Mouse (Mus musculus): Measurements from ENCODE around the gene Scube1. TPM values are rescaled to one million over a fixed set of nuclear protein-coding genes. Genes with fewer than 3 reads are reported as not detected.

Gene Scube1
- total and polyA plus RNA-seq, 3 experiments = 0.65 to 2.2 (median 1.3) TPM

DNA sequence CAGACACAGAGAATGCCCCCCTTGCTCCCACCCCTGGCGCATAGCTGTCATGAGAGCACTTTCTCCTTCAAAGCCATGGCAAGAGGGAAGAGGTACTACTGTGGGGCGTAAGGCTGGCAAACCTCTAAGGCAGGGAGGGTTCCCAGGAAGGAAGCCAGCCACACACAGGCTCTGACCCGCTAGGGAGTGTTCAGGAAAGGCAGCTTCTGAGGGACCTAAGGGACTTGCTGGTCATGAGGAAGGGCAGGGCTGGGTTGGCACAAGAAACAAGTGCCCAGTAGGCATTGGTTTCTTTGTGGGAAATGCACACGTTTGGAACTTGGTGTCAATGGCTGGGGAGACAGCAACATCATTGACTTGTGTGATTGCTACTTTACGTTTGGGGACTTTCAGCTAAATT, 158.8 kb downstream of the Scube1 start:
- Histone ChIP-seq H3K36me3 (ENCODE audit: control insufficient read depth, insufficient read depth, low read length) (no peaks in the 10 kb centered on the region), H3K79me2 (replicated peaks; ENCODE audit: control insufficient read depth, insufficient read depth, low read length) (no peaks in the 10 kb centered on the region), H3K4me3 (no peak overlapping the region), H3K9ac (ENCODE audit: low read depth, low read length) (no peak overlapping the region), H3K27me3 (ENCODE audit: control insufficient read depth, insufficient read depth, low read length) (no peaks in the 10 kb centered on the region), H3K27ac (no peak overlapping the region), H3K4me1 (ENCODE audit: control insufficient read depth, insufficient read depth, low read length) (peaks cover 9% of the 10 kb centered on the region)
- no peak for TF ChIP-seq CTCF (IDR thresholded peaks at IDR 0.05)
- TF ChIP-seq EP300 (IDR thresholded peaks at IDR 0.05; ENCODE audit: insufficient read depth, low read depth, low read length) = no peak
- TF ChIP-seq POLR2A (IDR thresholded peaks at IDR 0.05; ENCODE audit: insufficient read depth, low read depth, low read length) = no peak
- 68% methylated on average over 5 of the region's 5 CpGs for WGBS
- intact Hi-C loops (cut with DNase I) = loop anchor here (5.0 kb wide), 1 partner anchor 41 kb away; no protein-coding TSS in a partner anchor
- no peak for DNase-seq

DNA sequence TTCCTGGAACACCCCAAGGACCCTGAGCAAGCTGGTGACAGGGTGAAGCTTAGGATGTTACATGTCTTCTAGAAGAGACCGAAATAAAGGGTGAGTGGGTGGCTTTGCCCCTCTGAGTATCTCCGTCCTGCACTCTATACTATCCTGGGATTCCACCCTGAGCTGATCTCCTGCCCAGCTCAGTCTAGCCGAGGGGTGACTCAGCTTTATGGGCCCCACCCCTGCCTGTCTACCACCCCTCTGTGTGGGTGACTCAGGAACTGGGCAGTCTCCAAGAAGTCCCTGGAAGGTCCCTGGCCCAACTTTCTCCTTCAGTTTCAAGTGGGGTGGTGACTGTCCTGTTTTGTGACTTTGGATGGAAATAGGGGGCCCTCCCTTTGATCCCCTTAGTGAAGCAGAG, 159.4 kb downstream of the Scube1 start:
- Histone ChIP-seq H3K36me3 (ENCODE audit: control insufficient read depth, insufficient read depth, low read length) (no peaks in the 10 kb centered on the region), H3K4me1 (ENCODE audit: control insufficient read depth, insufficient read depth, low read length) (peaks cover 9% of the 10 kb centered on the region), H3K79me2 (replicated peaks; ENCODE audit: control insufficient read depth, insufficient read depth, low read length) (no peaks in the 10 kb centered on the region), H3K27me3 (ENCODE audit: control insufficient read depth, insufficient read depth, low read length) (no peaks in the 10 kb centered on the region), H3K4me3 (no peak overlapping the region), H3K27ac (peak overlapping the region; percentile 3; the same call in 1 of the 2 replicates), H3K9ac (ENCODE audit: low read depth, low read length) (no peak overlapping the region)
- TF ChIP-seq EP300 (IDR thresholded peaks at IDR 0.05; ENCODE audit: insufficient read depth, low read depth, low read length) (no peak), CTCF (IDR thresholded peaks at IDR 0.05) (no peak)
- intact Hi-C loops (cut with DNase I) = loop anchor here (5.0 kb wide), 1 partner anchor 42 kb away; no protein-coding TSS in a partner anchor
- peak; percentile 49 to 70 for DNase-seq
- WGBS = 74% methylated on average over 3 of the region's 3 CpGs

DNA sequence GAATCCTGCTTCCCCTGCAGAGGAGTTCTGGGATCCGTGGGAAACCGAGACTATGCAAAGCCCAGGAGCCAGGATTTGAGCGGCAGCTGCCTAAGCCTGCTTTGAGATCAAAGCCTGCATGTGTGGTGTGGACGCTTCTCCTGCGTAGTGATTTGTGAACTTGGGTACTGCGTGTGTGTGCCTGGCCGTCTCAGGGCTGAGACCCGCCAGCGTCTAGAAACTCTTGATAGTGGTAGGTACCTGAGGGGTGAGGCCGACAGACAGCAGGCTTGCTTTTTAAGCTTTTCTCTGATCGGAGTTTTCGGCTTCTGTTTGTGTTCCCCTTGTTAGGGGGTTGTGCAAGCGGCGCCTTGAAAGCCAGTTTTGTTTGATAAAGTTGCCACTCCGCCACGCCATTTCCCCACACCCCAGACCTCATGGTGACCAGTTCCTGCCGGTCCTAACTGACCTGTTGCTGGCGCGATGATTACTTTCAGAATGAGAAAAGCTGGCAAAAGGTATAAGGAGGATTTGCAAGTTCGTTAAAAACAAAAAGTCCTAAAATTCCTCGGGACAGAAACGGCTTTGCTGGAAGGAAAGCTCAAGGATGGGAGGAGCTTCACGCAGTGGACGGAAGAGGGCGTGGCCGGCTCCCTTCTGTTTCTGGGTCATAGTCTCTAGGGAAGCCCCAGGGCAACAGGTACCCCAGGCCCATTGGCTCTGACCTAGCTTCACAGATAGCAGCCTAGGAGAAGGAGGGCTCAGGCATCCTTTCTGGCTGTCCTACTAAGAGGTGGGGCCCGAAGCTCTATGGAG, 160.8 kb downstream of the Scube1 start:
- Histone ChIP-seq H3K27me3 (ENCODE audit: control insufficient read depth, insufficient read depth, low read length) (no peaks in the 10 kb centered on the region), H3K79me2 (replicated peaks; ENCODE audit: control insufficient read depth, insufficient read depth, low read length) (no peaks in the 10 kb centered on the region), H3K36me3 (ENCODE audit: control insufficient read depth, insufficient read depth, low read length) (no peaks in the 10 kb centered on the region), H3K4me3 (peak overlapping the region; percentile 80), H3K27ac (peak overlapping the region; percentile 92), H3K9ac (ENCODE audit: low read depth, low read length) (peak overlapping the region; percentile 76), H3K4me1 (ENCODE audit: control insufficient read depth, insufficient read depth, low read length) (peaks cover 9% of the 10 kb centered on the region)
- peak; percentile 72 to 75 for DNase-seq
- WGBS = under 1% methylated on average over 27 of the region's 27 CpGs
- intact Hi-C loops (cut with DNase I) = loop anchor here (5.0 kb wide), 1 partner anchor 37 kb away; the partner anchor contains the start of gene Bik
- TF ChIP-seq EP300 (IDR thresholded peaks at IDR 0.05; ENCODE audit: insufficient read depth, low read depth, low read length) = 0 out of 2 replicates have a peak, but pooled peaks have one; percentile 12
- TF ChIP-seq POLR2A (IDR thresholded peaks at IDR 0.05; ENCODE audit: insufficient read depth, low read depth, low read length) = peak; percentile 66
- TF ChIP-seq CTCF (IDR thresholded peaks at IDR 0.05) = no peak

DNA sequence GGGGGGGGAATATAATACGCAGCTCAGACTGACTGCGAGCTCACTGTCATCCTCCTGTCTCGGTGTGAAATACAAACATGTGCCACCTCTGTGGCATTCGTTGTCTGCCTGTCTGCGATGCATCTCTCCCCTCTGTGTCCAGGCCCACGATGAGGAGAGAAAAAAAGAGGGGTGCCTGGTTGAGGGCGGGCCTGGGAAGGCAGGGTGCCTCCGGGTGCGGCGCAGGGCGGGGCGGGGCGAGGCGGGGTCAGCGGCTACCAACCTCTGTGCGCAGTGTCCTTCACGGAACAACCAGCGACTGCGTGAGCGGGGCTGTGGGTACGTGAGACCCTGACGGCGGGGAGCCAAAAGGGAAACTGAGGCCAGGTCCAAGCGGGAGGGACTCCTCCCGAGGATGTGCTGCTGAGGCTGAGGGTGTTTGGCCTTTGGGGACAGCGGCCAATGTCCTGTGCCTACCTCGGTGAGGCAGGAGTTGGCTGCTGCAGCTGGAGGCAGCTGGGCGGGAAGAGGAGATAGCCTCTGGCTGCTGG, 161.4 kb downstream of the Scube1 start, which contains the start of the genes Tspo and Mcat:
Gene Tspo, plus strand, starts transcription at position 266 of the 530 bp plus-strand sequence.
Gene Mcat, minus strand, starts transcription at position 461 of the 530 bp plus-strand sequence.
- Histone ChIP-seq H3K4me3 (peak within 1 kb of the TSS; percentile 80), H3K27ac (peak within 1 kb of the TSS; percentile 92), H3K9ac (ENCODE audit: low read depth, low read length) (peak within 1 kb of the TSS; percentile 76), H3K79me2 (replicated peaks; ENCODE audit: control insufficient read depth, insufficient read depth, low read length) (no peaks in the 10 kb centered on the region), H3K27me3 (ENCODE audit: control insufficient read depth, insufficient read depth, low read length) (no peaks in the 10 kb centered on the region), H3K36me3 (ENCODE audit: control insufficient read depth, insufficient read depth, low read length) (no peaks in the 10 kb centered on the region), H3K4me1 (ENCODE audit: control insufficient read depth, insufficient read depth, low read length) (peaks cover 9% of the 10 kb centered on the region)
- TF ChIP-seq EP300 (IDR thresholded peaks at IDR 0.05; ENCODE audit: insufficient read depth, low read depth, low read length) (no peak), POLR2A (IDR thresholded peaks at IDR 0.05; ENCODE audit: insufficient read depth, low read depth, low read length) (peak; percentile 68)
- WGBS = under 1% methylated on average over 28 of the region's 28 CpGs
- intact Hi-C loops (cut with DNase I) = loop anchor here (5.0 kb wide), 1 partner anchor 36 kb away; the partner anchor contains the start of gene Bik
- peak; percentile 82 to 86 for DNase-seq

DNA sequence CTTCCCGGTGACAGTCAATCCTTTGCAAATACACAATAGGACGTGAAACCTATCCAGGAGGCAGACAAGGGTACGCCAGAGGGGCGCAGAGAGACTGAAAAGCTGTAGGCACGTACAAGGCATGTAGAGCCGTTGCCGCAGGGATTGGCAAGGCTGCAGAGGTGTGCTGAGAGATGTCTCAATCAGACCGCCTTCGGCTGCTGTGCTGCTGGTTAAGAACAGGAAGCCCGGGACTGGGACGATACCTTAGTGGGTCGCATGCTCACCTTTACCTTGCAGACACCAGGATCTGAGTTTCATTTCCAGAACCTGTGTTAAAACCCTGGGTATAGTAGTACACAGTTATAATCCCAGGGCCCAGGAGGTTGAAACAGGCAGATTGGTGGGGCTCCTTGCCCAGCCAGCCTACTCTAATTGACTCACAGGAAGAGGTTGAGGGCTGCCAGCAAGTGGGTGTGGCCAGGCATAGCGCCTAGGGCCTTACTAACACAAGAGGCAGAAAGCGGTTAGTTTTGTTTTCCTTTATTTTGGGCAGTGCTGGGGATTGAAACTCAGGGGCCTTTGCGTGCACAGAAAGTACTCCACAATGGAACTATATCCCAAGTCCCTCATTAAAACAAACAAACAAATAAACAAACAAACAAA, 162.1 kb downstream of the Scube1 start:
- intact Hi-C loops (cut with DNase I) = loop anchor here (5.0 kb wide), 1 partner anchor 35 kb away; the partner anchor contains the start of gene Bik
- TF ChIP-seq EP300 (IDR thresholded peaks at IDR 0.05; ENCODE audit: insufficient read depth, low read depth, low read length) (no peak), POLR2A (IDR thresholded peaks at IDR 0.05; ENCODE audit: insufficient read depth, low read depth, low read length) (peak; percentile 60; the same call in 1 of the 2 replicates)
- Histone ChIP-seq H3K4me3 (peak overlapping the region; percentile 80), H3K27ac (peak overlapping the region; percentile 92), H3K9ac (ENCODE audit: low read depth, low read length) (no peak overlapping the region), H3K36me3 (ENCODE audit: control insufficient read depth, insufficient read depth, low read length) (no peaks in the 10 kb centered on the region), H3K27me3 (ENCODE audit: control insufficient read depth, insufficient read depth, low read length) (no peaks in the 10 kb centered on the region), H3K4me1 (ENCODE audit: control insufficient read depth, insufficient read depth, low read length) (peaks cover 9% of the 10 kb centered on the region), H3K79me2 (replicated peaks; ENCODE audit: control insufficient read depth, insufficient read depth, low read length) (no peaks in the 10 kb centered on the region)
- 43% methylated on average over 15 of the region's 15 CpGs for WGBS
- DNase-seq = peak; percentile 87 to 92
